Mouse (Mus musculus): ENCODE results near the gene Timm10. TPM values are rescaled to one million over a fixed set of nuclear protein-coding genes. Genes with fewer than 3 reads are reported as not detected.

The Timm10 gene
- polyA plus RNA-seq, 1 experiment from 2014 or later = 43.1 TPM

DNA sequence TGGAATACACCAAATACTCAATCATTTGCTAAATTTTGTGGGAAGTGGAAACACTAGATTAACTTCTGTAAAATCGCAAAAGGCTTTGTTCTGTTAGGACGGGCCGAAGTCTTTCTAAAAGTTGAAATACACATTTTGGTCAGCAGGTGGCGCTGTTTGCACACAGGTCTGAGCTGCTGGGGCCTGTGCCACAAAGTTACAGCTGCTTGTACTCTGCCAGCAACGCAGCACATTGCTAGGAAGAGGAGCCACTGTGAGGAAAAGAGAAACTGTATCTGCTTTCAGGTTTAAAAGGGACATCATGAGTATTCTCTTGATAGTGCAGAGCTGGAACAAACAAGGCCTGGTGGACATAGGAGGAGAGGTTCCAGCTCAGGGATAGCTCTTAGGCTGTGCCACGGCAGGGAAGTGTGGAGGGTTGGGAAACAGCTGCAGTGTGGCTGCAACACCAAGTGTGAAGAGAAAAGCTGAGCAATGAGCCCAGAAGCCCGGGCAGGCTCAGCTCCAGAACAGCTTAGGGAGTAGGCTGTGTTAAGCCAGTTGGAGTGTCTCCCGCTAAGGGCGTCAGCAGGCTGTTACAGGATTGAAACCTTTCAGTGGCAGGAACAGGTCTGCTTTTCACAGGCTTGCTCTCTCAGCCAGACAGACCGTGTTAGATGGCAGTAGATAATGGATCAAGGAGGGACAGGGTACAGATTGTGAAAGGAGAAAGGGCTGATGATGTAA lies 5.0 kb downstream of the Timm10 start:
- Histone ChIP-seq H3K4me2 (no peak overlapping the region), H3K9me3 (ENCODE audit: control insufficient read depth, low read length) (no peaks in the 10 kb centered on the region), H3K27me3 (ENCODE audit: control insufficient read depth, insufficient read depth, low read length) (no peaks in the 10 kb centered on the region), H3K4me1 (ENCODE audit: control insufficient read depth, insufficient read depth, low read length) (peaks cover 4% of the 10 kb centered on the region; the same call in 1 of the 2 replicates), H3K27ac (ENCODE audit: low read depth, low read length) (no peak overlapping the region), H3K9ac (ENCODE audit: low read length) (no peak overlapping the region), H3K4me3 (ENCODE audit: low read depth, low read length) (no peak overlapping the region), H3K36me3 (ENCODE audit: control insufficient read depth, insufficient read depth, low read length) (no peaks in the 10 kb centered on the region)
- DNase-seq (ENCODE audit: low spot score, missing footprints) = peak; percentile 99
- whole genome bisulfite sequencing = 38% methylated on average over 10 of the region's 10 CpGs
- peak; percentile 62 for ATAC-seq (ENCODE audit: low FRiP score)

DNA sequence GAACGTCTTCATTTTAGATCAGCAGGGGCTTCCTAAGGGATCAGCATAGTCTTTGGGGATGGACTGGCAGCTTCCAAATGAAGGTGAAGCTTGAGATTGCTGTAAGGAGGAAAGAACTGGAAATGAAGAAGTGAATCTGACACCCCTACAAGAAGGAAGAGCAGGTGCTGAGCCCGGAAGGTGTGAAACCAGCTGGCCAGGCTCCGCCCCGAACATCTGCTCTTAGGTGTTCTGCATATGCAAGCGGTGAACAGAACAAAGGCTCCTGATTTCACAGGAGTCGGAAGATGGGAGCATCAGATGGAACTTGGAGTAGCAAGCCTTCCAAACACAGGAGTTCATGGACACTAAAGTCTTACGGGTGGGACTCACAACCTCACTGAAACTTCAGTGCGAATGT lies 10.3 kb downstream of the Timm10 start:
- peak; percentile 76 for DNase-seq (ENCODE audit: low spot score, missing footprints)
- Histone ChIP-seq H3K27ac (ENCODE audit: low read depth, low read length) (no peak overlapping the region), H3K9ac (ENCODE audit: low read length) (no peak overlapping the region), H3K27me3 (ENCODE audit: control insufficient read depth, insufficient read depth, low read length) (peaks cover 19% of the 10 kb centered on the region), H3K36me3 (ENCODE audit: control insufficient read depth, insufficient read depth, low read length) (no peaks in the 10 kb centered on the region), H3K4me1 (ENCODE audit: control insufficient read depth, insufficient read depth, low read length) (peaks cover 14% of the 10 kb centered on the region), H3K4me3 (ENCODE audit: low read depth, low read length) (no peak overlapping the region), H3K4me2 (no peak overlapping the region), H3K9me3 (ENCODE audit: control insufficient read depth, low read length) (no peaks in the 10 kb centered on the region)
- no peak for ATAC-seq (ENCODE audit: low FRiP score)
- 69% methylated on average over 8 of the region's 8 CpGs for WGBS

DNA sequence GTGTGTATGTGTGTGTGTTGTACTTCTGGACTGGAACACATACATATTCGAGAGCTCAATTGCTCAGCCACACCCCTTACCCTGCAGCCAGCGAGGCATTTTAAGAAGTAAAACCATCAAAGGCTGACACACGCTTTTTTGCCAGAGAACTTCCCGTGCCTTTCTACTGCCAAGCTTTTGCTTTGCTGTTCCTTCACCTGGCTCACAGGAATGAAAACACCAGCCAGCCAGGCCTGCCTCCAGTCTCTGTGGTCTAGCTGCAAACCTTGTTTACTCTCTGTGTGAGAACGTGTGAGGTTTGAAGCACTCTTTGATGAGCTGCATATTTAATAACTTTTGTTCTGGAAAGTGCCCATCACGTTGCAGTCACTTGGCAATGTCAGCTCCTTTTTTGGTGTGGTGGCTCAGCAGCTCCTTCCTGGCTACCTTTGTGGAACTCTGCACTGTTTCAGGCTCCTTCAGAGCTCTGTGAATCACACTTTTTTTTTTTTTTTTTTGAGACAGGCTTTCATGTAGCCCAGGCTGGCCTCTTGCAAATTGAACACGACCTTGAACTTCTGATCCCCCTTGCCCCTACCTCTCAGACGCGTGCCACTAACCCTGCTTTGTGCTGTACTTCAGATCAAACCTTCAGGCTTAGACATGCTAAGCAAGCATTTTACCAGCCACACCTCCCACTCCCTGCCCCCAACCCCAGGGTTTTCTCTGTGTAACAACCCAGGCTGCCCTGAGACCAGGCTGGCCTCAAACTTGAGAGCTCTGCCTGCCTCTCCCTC lies 11.2 kb downstream of the Timm10 start:
- no peaks in the 10 kb centered on the region for H3K36me3 ChIP-seq (ENCODE audit: control insufficient read depth, insufficient read depth, low read length)
- no peak overlapping the region for H3K27ac ChIP-seq (ENCODE audit: low read depth, low read length)
- no peak overlapping the region for H3K4me2 ChIP-seq
- H3K27me3 ChIP-seq (ENCODE audit: control insufficient read depth, insufficient read depth, low read length) = peaks cover 19% of the 10 kb centered on the region
- 28% methylated on average over 9 of the region's 9 CpGs for WGBS
- peak; percentile 75 for DNase-seq (ENCODE audit: low spot score, missing footprints)
- peaks cover 14% of the 10 kb centered on the region for H3K4me1 ChIP-seq (ENCODE audit: control insufficient read depth, insufficient read depth, low read length)
- no peak for ATAC-seq (ENCODE audit: low FRiP score)
- no peak overlapping the region for H3K4me3 ChIP-seq (ENCODE audit: low read depth, low read length)
- H3K9me3 ChIP-seq (ENCODE audit: control insufficient read depth, low read length) = no peaks in the 10 kb centered on the region
- H3K9ac ChIP-seq (ENCODE audit: low read length) = no peak overlapping the region

DNA sequence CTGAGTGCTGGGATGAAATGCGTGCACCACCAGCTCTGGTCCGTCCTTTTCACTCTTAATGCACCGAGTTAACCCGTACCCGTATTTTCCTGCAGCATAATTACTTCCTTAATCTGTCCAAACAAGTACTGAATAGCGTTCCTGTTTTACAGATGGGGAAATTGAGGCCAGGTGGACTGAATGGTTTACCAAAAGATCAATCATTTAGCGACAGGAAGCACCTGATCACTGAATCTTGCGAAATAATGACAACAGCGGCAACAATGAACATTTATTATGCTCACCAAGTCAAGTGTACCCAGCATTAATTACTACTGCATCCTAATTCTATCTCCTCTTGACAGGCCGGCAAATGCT lies 11.8 kb downstream of the Timm10 start, which contains the start of gene Slc43a1:
TSS of gene Slc43a1 (plus strand) at position 258 of the 357 bp plus-strand sequence.
- H3K9me3 ChIP-seq (ENCODE audit: control insufficient read depth, low read length) = no peaks in the 10 kb centered on the region
- peaks cover 14% of the 10 kb centered on the region for H3K4me1 ChIP-seq (ENCODE audit: control insufficient read depth, insufficient read depth, low read length)
- H3K9ac ChIP-seq (ENCODE audit: low read length) = peak within 1 kb of the TSS; percentile 83
- H3K4me3 ChIP-seq (ENCODE audit: low read depth, low read length) = peak within 1 kb of the TSS; percentile 60
- H3K27ac ChIP-seq (ENCODE audit: low read depth, low read length) = no peak within 1 kb of the TSS
- no peaks in the 10 kb centered on the region for H3K36me3 ChIP-seq (ENCODE audit: control insufficient read depth, insufficient read depth, low read length)
- peak within 1 kb of the TSS; percentile 95 for H3K4me2 ChIP-seq
- no peak for DNase-seq (ENCODE audit: low spot score, missing footprints)
- no peak for ATAC-seq (ENCODE audit: low FRiP score)
- H3K27me3 ChIP-seq (ENCODE audit: control insufficient read depth, insufficient read depth, low read length) = peaks cover 19% of the 10 kb centered on the region
- 22% methylated on average over 10 of the region's 10 CpGs for WGBS

DNA sequence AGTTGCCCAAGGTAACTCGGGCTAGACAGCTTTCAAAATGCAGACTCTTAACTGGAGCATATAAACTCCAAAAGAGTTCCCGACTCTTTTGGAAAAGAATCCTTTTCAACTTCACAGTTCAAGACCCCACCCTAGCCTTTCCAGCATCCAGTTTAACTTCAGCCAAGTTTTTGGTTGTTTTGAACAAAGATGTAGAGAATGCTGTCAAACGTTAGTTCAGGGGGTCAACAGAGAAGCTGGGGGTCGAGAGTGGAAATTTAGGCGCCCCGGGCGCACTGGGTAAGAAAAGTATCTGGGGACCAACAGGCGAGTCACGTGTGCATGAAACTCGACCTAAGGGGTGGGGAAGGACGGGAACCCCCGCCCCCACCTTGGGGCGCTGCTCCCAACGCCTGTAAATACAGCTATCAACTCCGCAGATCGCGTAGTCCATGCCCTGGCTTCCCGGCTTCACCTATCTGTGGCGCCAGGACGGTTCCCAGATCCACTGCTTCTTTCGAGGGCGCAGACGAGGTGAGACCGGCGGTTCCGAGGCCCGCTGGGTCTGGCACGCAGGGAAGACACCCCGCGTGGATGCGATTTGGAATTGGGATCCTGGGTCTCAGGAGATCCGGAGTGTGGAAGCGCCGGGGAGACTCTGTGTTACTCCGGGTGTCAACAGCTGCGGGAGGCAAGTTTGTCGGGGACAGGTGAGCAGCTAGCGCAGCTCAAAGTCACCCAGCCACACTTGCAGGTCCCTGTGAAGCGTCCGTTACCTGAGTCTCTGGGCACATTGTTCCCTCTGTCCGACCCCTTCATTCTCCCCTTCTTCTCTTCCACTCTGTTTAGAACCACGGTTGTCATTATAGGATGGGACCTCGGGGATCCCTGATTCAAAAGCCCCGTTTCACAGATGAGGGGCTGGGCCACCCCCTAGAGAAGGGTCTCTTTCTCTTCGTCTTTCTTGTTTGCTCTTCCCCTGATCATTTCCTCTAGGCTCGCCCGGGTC lies 12.5 kb downstream of the Timm10 start:
- DNase-seq (ENCODE audit: low spot score, missing footprints) (peak; percentile 95), ATAC-seq (ENCODE audit: low FRiP score) (peak; percentile 18)
- Histone ChIP-seq H3K36me3 (ENCODE audit: control insufficient read depth, insufficient read depth, low read length) (no peaks in the 10 kb centered on the region), H3K9ac (ENCODE audit: low read length) (peak overlapping the region; percentile 83), H3K9me3 (ENCODE audit: control insufficient read depth, low read length) (no peaks in the 10 kb centered on the region), H3K27me3 (ENCODE audit: control insufficient read depth, insufficient read depth, low read length) (peaks cover 19% of the 10 kb centered on the region), H3K27ac (ENCODE audit: low read depth, low read length) (no peak overlapping the region), H3K4me1 (ENCODE audit: control insufficient read depth, insufficient read depth, low read length) (peaks cover 14% of the 10 kb centered on the region), H3K4me3 (ENCODE audit: low read depth, low read length) (peak overlapping the region; percentile 60), H3K4me2 (peak overlapping the region; percentile 95)
- WGBS = under 1% methylated on average over 47 of the region's 47 CpGs

DNA sequence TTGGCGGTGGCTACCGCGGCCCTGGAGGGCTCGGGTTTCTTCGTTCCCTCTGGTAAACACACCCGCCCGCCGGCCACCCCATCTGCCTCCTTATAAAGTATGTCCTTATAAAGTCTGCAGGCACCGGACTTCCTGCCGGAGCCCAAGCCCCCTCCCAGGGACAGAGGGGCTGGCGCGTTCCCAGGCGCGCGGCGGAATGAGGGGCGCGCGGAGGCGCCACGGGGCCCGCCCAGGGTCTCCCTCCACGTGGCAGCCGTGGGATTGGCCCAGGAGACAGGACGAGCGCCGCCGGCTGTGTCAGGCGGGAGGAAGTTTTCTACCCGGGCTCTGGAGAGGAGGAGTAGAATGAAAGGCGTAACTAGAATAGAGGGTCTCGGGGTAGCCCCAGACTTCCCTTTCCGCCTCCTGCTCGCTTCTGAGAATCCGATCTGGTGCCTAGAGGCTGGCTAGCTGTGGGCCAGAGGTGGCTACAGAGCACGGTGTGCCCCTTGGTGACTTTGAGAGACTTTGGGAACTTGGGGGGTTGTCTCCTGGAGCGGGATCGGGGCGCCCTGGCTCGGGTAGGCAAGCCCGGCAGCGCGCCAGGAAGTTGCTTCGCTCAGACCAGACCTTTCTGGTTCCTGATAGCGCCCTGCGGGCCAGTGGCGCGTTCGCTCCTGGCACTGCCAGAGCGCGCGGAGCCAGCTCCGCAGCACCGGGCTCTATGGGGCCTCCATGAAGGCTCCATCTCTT lies 13.4 kb downstream of the Timm10 start:
- ATAC-seq (ENCODE audit: low FRiP score) = peak; percentile 91

DNA sequence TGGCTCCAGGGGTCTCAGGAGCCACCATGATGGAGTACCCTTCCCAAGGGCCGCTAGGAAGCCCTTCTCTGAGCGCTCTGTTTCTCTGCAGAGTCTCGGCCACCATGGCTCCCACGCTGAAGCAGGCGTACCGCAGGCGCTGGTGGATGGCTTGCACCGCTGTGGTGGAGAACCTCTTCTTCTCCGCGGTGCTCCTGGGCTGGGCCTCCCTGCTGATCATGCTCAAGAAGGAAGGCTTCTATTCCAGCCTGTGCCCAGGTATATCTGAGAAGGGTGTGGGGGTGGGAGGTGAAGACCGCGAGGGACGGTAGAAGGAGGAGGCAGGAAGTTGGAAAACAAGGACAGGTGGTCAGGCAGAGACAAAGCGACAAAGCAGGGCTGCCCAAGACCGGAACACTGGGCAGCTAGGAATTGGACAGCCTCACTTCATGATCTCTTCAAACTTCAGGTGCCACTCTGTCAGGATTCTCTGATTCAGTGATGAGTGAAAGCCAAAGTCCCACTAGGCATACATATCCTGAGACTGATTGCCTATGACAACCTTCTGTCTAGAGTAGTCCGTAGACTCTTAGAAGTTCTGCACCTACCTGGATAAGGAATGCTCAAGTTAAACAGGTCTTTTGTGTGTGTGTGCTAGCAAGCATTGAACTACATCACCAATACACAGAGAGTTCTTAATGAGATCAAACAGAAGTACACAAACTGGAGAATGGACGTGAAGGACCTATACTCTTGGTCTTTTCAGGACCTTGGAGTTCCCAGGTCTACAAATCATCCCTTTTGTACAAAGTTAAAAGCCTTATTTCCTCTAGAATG lies 14.2 kb downstream of the Timm10 start:
- H3K4me2 ChIP-seq = peak overlapping the region; percentile 95
- peak overlapping the region; percentile 53; the same call in 1 of the 2 replicates for H3K27ac ChIP-seq (ENCODE audit: low read depth, low read length)
- H3K9me3 ChIP-seq (ENCODE audit: control insufficient read depth, low read length) = no peaks in the 10 kb centered on the region
- no peak for DNase-seq (ENCODE audit: low spot score, missing footprints)
- 10% methylated on average over 17 of the region's 17 CpGs for WGBS
- H3K4me3 ChIP-seq (ENCODE audit: low read depth, low read length) = peak overlapping the region; percentile 60
- H3K36me3 ChIP-seq (ENCODE audit: control insufficient read depth, insufficient read depth, low read length) = no peaks in the 10 kb centered on the region
- H3K4me1 ChIP-seq (ENCODE audit: control insufficient read depth, insufficient read depth, low read length) = peaks cover 14% of the 10 kb centered on the region
- no peak for ATAC-seq (ENCODE audit: low FRiP score)
- peaks cover 19% of the 10 kb centered on the region for H3K27me3 ChIP-seq (ENCODE audit: control insufficient read depth, insufficient read depth, low read length)
- peak overlapping the region; percentile 83 for H3K9ac ChIP-seq (ENCODE audit: low read length)

More for the DNA sequence above, 13.4 kb downstream of the Timm10 start:
- Histone ChIP-seq H3K36me3 (ENCODE audit: control insufficient read depth, insufficient read depth, low read length) (no peaks in the 10 kb centered on the region), H3K4me2 (peak overlapping the region; percentile 95), H3K4me1 (ENCODE audit: control insufficient read depth, insufficient read depth, low read length) (peaks cover 14% of the 10 kb centered on the region), H3K4me3 (ENCODE audit: low read depth, low read length) (peak overlapping the region; percentile 60), H3K27ac (ENCODE audit: low read depth, low read length) (peak overlapping the region; percentile 53; the same call in 1 of the 2 replicates), H3K27me3 (ENCODE audit: control insufficient read depth, insufficient read depth, low read length) (peaks cover 19% of the 10 kb centered on the region), H3K9ac (ENCODE audit: low read length) (peak overlapping the region; percentile 83), H3K9me3 (ENCODE audit: control insufficient read depth, low read length) (no peaks in the 10 kb centered on the region)
- WGBS = under 1% methylated on average over 54 of the region's 54 CpGs
- DNase-seq (ENCODE audit: low spot score, missing footprints) = peak; percentile 98
